Mouse (Mus musculus): Measurements from ENCODE around the gene Gm28053. TPM values are rescaled to one million over a fixed set of nuclear protein-coding genes. Genes with fewer than 3 reads are reported as not detected.

Gm28053 gene
- 35.7 TPM for polyA plus RNA-seq (2017; shearing (Covaris generic))

DNA sequence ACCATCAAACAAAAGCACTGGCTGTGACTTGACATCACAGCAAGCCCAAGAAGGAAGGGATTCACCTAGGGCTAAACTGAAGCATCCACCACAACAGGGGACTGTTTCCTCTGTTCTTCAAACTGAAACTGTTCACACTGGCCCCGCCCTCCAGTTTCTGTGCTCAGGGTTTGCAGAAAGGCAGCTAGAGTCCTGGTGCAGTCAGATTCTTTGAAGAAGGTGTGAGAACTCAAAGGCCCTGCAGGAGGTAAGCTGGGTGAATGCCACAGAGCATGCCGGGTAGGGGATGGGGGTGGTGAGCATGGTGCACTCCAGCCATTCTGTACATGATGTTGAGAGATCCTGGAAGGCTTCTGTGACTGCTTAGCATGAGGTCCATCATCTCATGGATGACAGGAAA lies at the start of gene Gm28053, which contains the start of gene Gimap7:
Gm28053 (plus strand) TSS at position 153 of the 400 bp plus-strand sequence.
Gimap7 (plus strand) TSS at position 167 of the 400 bp plus-strand sequence.

DNA sequence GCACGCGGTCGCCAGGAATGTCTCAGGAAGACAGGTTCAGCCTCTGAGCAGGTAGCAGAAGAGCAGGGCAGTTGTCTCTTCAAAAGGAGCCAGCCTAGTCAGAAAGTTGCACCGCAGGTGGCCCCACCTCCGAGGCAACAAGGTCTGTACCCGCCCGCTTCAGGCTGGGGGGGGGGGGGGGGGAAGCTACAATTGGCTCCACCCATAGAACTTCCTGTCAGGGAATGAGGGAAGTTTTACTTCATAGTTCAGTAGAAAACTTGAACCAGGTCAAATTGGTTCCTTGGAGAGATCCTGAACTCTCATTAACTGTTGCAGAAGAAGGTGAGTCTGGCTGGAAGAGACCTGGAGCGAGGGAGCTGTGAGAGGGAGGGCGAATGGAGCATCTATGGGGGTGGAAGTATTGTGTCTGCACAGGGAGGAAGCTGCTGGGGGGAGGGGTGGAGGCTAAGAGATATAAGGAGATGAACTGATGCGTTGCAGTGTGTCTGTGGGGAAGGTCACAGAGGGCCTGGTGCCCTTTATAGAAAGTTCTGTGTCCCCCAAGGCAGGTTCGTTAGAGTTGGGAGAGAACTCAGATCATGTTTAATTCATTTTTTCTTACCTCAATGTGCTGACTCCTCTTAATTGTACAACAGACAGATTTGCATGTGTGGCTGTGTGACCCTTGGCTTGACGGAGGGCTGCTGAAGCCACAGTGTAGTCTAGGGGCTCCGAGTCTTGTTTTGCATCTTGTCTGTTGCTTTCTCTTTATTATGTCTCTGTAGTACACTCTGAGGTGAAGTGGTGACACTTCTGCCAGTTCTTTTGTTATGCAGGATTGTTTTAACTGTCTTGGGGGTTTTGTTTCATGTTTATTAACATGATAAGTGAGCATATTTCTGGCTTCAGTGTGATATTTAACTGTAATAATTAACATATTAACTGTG lies 42.2 kb upstream of the Gm28053 start, which contains the start of gene Gimap9:
Gimap9 (plus strand) TSS at position 199 of the 929 bp plus-strand sequence.

DNA sequence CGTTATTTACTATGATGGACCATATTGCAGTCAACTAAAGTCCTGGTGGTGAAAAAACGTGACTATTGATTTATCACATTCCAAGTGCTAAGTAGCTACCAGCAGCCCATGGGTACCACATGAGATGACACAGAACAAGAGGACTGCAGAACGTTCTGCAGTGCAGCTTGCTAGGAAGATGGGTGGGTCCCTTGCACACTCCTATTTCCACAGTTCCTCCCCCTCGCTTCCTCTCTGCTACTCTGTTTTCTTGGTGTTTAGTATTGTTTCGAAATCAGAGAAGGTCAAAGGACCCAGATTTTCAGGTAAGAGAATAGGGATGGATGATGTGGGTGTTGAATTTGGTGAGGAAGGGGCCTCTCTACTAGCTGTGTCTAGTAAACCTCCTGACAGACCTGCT lies 34.1 kb upstream of the Gm28053 start, which contains the start of gene Gimap4:
Gimap4 (plus strand) TSS at position 231 of the 400 bp plus-strand sequence.

DNA sequence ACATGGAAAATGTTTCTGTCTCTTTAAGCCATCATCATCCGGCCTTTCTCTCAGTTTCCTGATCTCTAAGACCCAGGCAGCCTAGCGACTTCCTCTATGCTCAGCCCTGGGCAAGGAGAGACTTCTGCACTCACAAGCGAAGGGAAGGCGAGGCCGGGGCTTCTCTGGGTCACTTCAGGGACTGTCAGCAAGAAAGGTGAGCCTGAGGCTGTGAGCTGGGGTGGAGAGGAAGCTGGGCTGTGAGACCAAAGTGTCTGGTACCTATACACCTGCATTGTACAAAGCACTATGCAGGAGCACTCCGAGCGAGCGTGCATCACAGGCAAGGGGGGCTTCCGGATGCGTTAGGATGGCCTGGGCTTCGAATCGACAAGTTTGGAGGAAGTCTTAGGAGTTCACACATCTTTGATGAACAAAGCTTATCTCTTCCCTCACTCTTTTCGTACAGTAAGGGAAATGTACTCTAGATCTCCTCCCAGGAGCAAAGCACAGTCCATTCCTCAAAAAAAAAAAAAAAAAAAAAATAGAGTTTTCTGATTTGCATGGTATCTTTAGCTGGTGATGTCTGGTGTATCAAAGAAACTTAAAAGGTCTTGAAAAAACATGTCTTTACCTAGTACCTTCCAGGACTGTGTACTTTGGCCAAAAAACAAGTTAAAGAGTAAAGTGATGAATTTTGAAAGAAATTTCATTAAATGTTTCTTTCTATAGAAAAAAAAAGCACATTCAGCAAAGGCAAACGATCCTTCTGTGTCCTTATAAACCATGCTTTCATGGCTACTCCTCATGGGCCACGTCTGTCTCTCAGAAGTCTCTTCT lies 20.8 kb downstream of the Gm28053 start, which contains the start of gene Gimap1:
Gimap1 (plus strand) TSS at position 94 of the 819 bp plus-strand sequence.

DNA sequence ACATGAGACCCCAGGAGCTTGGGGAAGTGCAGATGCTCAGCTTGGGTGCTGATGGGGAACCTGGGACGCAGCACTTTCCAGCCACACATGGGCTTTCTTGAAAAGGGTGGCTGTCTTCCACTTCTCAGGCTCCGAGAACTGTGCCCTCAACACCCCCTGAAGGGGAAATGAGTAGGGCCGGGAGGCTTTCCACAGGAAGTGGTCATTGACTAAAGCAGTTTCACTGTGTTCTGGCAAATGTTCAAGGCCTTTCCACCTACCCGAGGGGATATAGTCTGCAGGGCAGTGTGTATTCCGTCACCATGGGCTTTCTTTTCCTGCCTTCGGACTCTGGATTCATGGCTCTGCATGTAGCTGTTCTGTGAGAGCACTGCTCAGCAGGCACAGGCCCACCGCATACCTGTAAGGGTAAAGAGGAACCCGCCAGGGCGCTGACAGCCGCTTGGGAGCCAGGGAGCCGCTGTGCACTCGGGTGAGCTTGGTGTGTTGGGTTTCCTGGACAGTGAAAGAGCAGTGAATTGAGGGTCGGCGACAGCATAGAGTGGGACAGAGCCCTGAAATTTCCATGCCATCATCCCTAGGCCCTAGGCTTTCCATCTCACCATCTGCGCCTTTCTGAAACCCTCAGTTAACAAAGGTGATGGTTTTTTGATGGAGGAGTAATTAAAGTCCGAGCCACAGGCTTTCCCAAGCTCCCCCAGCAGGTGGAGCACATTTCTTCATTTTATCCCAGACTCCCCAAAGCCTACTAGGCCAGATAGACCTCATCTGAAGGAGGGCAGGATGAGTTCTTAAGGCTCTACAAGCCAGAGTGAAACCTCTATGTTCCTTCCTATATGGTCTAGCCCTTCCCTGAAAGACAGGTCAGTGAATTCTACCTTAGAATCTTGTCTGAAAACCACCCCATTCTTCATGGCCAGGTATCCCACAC lies 27.8 kb downstream of the Gm28053 start, which contains the start of gene Gimap5:
Gimap5 (plus strand) TSS at position 239 of the 931 bp plus-strand sequence.

DNA sequence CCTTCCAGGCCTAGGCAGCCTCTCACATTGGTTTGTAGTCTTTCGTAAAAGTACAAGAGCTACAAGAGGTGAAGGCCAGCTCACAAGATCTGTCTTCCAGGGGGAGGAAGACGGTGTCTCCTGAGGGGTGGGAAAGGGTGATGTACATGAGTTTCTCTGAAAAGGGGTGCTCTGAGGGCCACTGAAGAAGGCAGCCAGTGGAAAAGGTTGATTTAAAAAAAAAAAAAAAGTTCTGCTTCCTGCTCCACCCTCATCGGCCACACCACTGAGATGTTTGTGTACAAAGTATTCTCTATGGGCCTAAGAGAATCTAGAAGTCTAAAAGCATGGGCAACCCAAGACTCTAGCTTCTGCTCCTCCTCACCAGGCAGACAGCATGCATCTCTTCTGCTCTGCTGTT lies 52.3 kb downstream of the Gm28053 start, which contains the start of gene Gimap3:
Gimap3 (minus strand) TSS at position 156 of the 400 bp plus-strand sequence.

Other genes with a start within 250 kb of the Gm28053 start
- gene Atp6v0e2, start 181.0 kb upstream of the Gm28053 start, polyA plus RNA-seq (2017; shearing (Covaris generic)): 0.60 TPM
- gene Lrrc61, start 163.8 kb upstream of the Gm28053 start, polyA plus RNA-seq (2017; shearing (Covaris generic)): 58.6 TPM
- gene Rarres2, start 145.8 kb upstream of the Gm28053 start, polyA plus RNA-seq (2017; shearing (Covaris generic)): 0.32 TPM
- not detected for gene Gm45021, start 129.0 kb upstream of the Gm28053 start, polyA plus RNA-seq (2017; shearing (Covaris generic))
- 8.3 TPM for gene Repin1, start 124.7 kb upstream of the Gm28053 start, polyA plus RNA-seq (2017; shearing (Covaris generic))
- gene Gm44965, start 124.7 kb upstream of the Gm28053 start, polyA plus RNA-seq (2017; shearing (Covaris generic)): not detected
- 4.0 TPM for gene Zfp775, start 116.5 kb upstream of the Gm28053 start, polyA plus RNA-seq (2017; shearing (Covaris generic))
- gene AI854703, start 91.8 kb upstream of the Gm28053 start, polyA plus RNA-seq (2017; shearing (Covaris generic)): 4.7 TPM
- gene Gimap8, start 71.4 kb upstream of the Gm28053 start, polyA plus RNA-seq (2017; shearing (Covaris generic)): 221 TPM
- 328 TPM for gene Gimap9, start 42.5 kb upstream of the Gm28053 start, polyA plus RNA-seq (2017; shearing (Covaris generic))
- 1,649 TPM for gene Gimap4, start 34.1 kb upstream of the Gm28053 start, polyA plus RNA-seq (2017; shearing (Covaris generic))
- gene Gimap6, start 10.4 kb upstream of the Gm28053 start, polyA plus RNA-seq (2017; shearing (Covaris generic)): 1,052 TPM
- gene Gimap7, start within 50 bp of the Gm28053 start, polyA plus RNA-seq (2017; shearing (Covaris generic)): 547 TPM
- gene Gimap1, start 20.4 kb downstream of the Gm28053 start, polyA plus RNA-seq (2017; shearing (Covaris generic)): 363 TPM
- gene Gimap5, start 27.6 kb downstream of the Gm28053 start, polyA plus RNA-seq (2017; shearing (Covaris generic)): 234 TPM
- 2,400 TPM for gene Gimap3, start 52.2 kb downstream of the Gm28053 start, polyA plus RNA-seq (2017; shearing (Covaris generic))
- 10.3 TPM for gene Tmem176a, start 122.3 kb downstream of the Gm28053 start, polyA plus RNA-seq (2017; shearing (Covaris generic))
- 15.7 TPM for gene Tmem176b, start 122.9 kb downstream of the Gm28053 start, polyA plus RNA-seq (2017; shearing (Covaris generic))
- gene Aoc1, start 154.3 kb downstream of the Gm28053 start, polyA plus RNA-seq (2017; shearing (Covaris generic)): 0.35 TPM
- not detected for gene 1600015I10Rik, start 211.3 kb downstream of the Gm28053 start, polyA plus RNA-seq (2017; shearing (Covaris generic))

All from inflammation-experienced regulatory T-cells, adult 16 weeks (primary cell).